In genomic region chr11:121216831-121217230, GRCm38 (mm10) we compare ENCODE assay signal across 20 mouse cellular contexts.
"Had no signal": no experiment of that assay in that cellular context is flagged by ENCODE, and none has a peak within 500 bp of the region (broad histone marks: within the 10 kb centered on the region; RNA-seq: fewer than 3 reads in every experiment).

No protein-coding gene starts in this region.

- H3K4me3 ChIP-seq: heart, embryonic 10.5 days; heart, embryonic 12.5 days; hindbrain, embryonic 10.5 days; hindbrain, embryonic 12.5 days; intestine, embryonic 15.5 days; layer of hippocampus, adult 2 months; left cerebral cortex, adult 2 months; limb, embryonic 10.5 days; limb, embryonic 12.5 days; liver, embryonic 13.5 days had no signal

- H3K27ac ChIP-seq: heart, embryonic 10.5 days; hindbrain, embryonic 10.5 days; hindbrain, embryonic 12.5 days; hindbrain, embryonic 14.5 days; intestine, embryonic 15.5 days; layer of hippocampus, adult 2 months; left cerebral cortex, adult 2 months; limb, embryonic 10.5 days; limb, embryonic 12.5 days; liver, embryonic 13.5 days had no signal

- DNase-seq: heart, adult 18-20 months; heart, postnatal 10 days; heart, postnatal 4 days; kidney, adult 18-20 months; kidney, adult 8-10 months; kidney, postnatal 10 days; kidney, postnatal 25 days; kidney, postnatal 4 days; liver; liver, embryonic 13.5 days had no signal
